Mouse (Mus musculus): ENCODE data around the gene Crlf3.
"Not testable (repeated sequence)": the region's sequence is repeated elsewhere in the genome, so short reads cannot be mapped to it uniquely, and the experiment has no call there.

The Crlf3 gene

GRCm38 (mm10) chr11:80066373-80066772 is 14.4 kb downstream of the Crlf3 start:
- DNase-seq, result not testable (repeated sequence)

GRCm38 (mm10) chr11:80062159-80062558 is 18.6 kb downstream of the Crlf3 start:
- no peak for DNase-seq

- no peak for DNase-seq
These were observed 24.6 kb downstream of the Crlf3 start for GRCm38 (mm10) chr11:80056141-80056540.

GRCm38 (mm10) chr11:80054659-80055058 is 26.1 kb downstream of the Crlf3 start:
- no peak for DNase-seq

- DNase-seq, result no peak
These were observed 27.6 kb downstream of the Crlf3 start for GRCm38 (mm10) chr11:80053171-80053570.

- DNase-seq, result no peak
These were observed 28.3 kb downstream of the Crlf3 start for GRCm38 (mm10) chr11:80052456-80052855.

GRCm38 (mm10) chr11:80050088-80050487 is 30.7 kb downstream of the Crlf3 start:
- no peak for DNase-seq

GRCm38 (mm10) chr11:80046856-80047255 is 33.9 kb downstream of the Crlf3 start:
- no peak for DNase-seq

- DNase-seq, result no peak
These were observed 37.4 kb downstream of the Crlf3 start for GRCm38 (mm10) chr11:80043419-80043817.

- DNase-seq, result peak; percentile 9
These were observed 38.0 kb downstream of the Crlf3 start for GRCm38 (mm10) chr11:80042615-80043418.

- no peak for DNase-seq
These were observed 43.3 kb downstream of the Crlf3 start for GRCm38 (mm10) chr11:80037495-80037894.

GRCm38 (mm10) chr11:80021306-80021705 is 59.5 kb downstream of the Crlf3 start:
- no peak for DNase-seq

- no peak for DNase-seq
These were observed 61.0 kb downstream of the Crlf3 start for GRCm38 (mm10) chr11:80019792-80020191.

GRCm38 (mm10) chr11:80016533-80016932 is 64.3 kb downstream of the Crlf3 start:
- DNase-seq, result not testable (repeated sequence)

Measured in right cerebral cortex, postnatal 4 days (tissue).